Mouse (Mus musculus): ENCODE results near the gene Olfr392. TPM values are rescaled to one million over a fixed set of nuclear protein-coding genes. Genes with fewer than 3 reads are reported as not detected.

Gene Olfr392
- not detected in 2 replicates for polyA plus RNA-seq (2016; fragmentation: Nextera tagmentation; extraction: Ambion mirVana)

DNA sequence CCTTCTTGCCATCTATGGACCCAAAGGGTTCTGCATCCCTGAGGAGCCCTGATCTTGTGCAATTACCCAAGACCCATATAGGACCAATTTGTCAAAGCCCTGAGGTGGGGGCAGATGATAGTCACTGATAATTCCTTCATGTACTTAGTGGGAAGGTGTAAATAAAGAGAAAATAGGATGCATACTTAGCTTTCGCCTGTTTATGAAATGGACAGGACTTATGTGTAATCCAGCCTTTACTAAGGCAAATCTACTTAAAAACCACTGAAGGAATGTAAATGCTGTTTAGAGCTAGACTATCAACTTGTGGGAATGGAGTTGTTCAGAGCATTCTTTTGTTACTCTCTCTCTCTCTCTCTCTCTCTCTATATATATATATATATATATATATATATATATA is at the start of gene Olfr392:
Gene Olfr392, minus strand, starts transcription at position 101 of the 400 bp plus-strand sequence.
- Histone ChIP-seq H3K4me2 (no peak within 1 kb of the TSS), H3K27me3 (replicated peaks) (no peaks in the 10 kb centered on the region), H3K4me1 (replicated peaks) (no peaks in the 10 kb centered on the region), H3K9me3 (replicated peaks) (peaks cover 4% of the 10 kb centered on the region; the same call in 1 of the 2 replicates), H3K9ac (no peak within 1 kb of the TSS), H3K36me3 (no peaks in the 10 kb centered on the region), H3K4me3 (no peak within 1 kb of the TSS), H3K27ac (ENCODE audit: poor library complexity, severe bottlenecking) (no peak within 1 kb of the TSS)
- no peak for ATAC-seq (ENCODE audit: insufficient number of reproducible peaks, low FRiP score)
- 57% methylated on average over 1 of the region's 1 CpGs for WGBS

- Histone ChIP-seq H3K9me3 (replicated peaks) (peaks cover 7% of the 10 kb centered on the region), H3K27me3 (replicated peaks) (no peaks in the 10 kb centered on the region), H3K4me2 (no peak within 1 kb of the TSS), H3K27ac (ENCODE audit: poor library complexity, severe bottlenecking) (no peak within 1 kb of the TSS), H3K9ac (no peak within 1 kb of the TSS), H3K4me3 (no peak within 1 kb of the TSS), H3K36me3 (no peaks in the 10 kb centered on the region), H3K4me1 (replicated peaks) (no peaks in the 10 kb centered on the region)
- no peak for ATAC-seq (ENCODE audit: insufficient number of reproducible peaks, low FRiP score)
These were observed 34.5 kb upstream of the Olfr392 start, which contains the start of gene Olfr393 for GRCm38 (mm10) chr11:73851354-73851753. Olfr393 (minus strand) TSS chr11:73851454.

DNA sequence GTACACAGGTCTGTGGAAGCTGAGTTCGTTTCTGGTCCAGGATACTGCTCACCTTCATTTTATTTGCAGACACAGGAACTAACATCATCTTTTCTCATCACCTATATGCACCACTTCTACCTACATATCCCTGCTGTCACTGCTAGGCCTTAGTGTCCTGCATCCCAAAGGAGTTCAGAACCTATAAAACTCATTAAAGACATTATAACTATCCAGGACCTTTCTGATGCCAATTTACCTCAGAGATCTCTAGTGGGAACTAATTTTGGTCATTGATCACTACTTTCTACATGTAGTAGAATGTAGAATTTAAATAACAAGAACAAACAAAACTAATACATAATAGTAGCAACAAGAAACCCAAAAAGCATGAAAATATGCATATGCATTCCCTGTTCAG is 13.9 kb downstream of the Olfr392 start, which contains the start of gene Olfr391-ps:
Gene Olfr391-ps, minus strand, starts transcription at position 101 of the 400 bp plus-strand sequence.
- no peaks in the 10 kb centered on the region for H3K4me1 ChIP-seq (replicated peaks)
- H3K9me3 ChIP-seq (replicated peaks) = peaks cover 5% of the 10 kb centered on the region
- ATAC-seq (ENCODE audit: insufficient number of reproducible peaks, low FRiP score) = no peak
- WGBS = 37% methylated on average over 1 of the region's 1 CpGs
- H3K27me3 ChIP-seq (replicated peaks) = no peaks in the 10 kb centered on the region
- no peak within 1 kb of the TSS for H3K27ac ChIP-seq (ENCODE audit: poor library complexity, severe bottlenecking)
- no peaks in the 10 kb centered on the region for H3K36me3 ChIP-seq
- no peak within 1 kb of the TSS for H3K4me2 ChIP-seq
- H3K9ac ChIP-seq = no peak within 1 kb of the TSS
- H3K4me3 ChIP-seq = no peak within 1 kb of the TSS

DNA sequence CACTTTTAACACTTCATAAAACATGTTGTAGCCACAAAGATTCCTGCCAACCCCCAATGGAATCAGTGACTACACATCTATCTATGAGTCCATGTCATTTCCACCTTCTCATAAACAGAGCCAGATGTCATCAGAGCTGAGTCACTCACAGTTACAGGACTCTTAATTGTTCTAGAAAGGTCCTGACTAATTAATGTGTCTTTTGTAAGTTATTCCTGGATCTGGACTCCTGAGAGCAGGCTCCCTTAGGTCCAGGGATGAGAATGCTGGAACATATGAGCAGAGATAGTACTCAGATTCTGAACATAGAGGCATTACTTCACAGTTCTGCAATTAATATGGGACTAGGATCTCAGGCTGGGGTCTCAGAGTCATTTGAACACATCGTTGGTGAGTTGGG is 34.2 kb downstream of the Olfr392 start, which contains the start of gene Olfr390:
Gene Olfr390, plus strand, starts transcription at position 301 of the 400 bp plus-strand sequence.
- no peak within 1 kb of the TSS for H3K4me2 ChIP-seq
- H3K9ac ChIP-seq = no peak within 1 kb of the TSS
- WGBS = 69% methylated on average over 1 of the region's 1 CpGs
- no peak for ATAC-seq (ENCODE audit: insufficient number of reproducible peaks, low FRiP score)
- H3K27ac ChIP-seq (ENCODE audit: poor library complexity, severe bottlenecking) = no peak within 1 kb of the TSS
- H3K36me3 ChIP-seq = no peaks in the 10 kb centered on the region
- H3K4me3 ChIP-seq = no peak within 1 kb of the TSS
- H3K9me3 ChIP-seq (replicated peaks) = peaks cover 17% of the 10 kb centered on the region
- H3K4me1 ChIP-seq (replicated peaks) = no peaks in the 10 kb centered on the region
- H3K27me3 ChIP-seq (replicated peaks) = no peaks in the 10 kb centered on the region

- Histone ChIP-seq H3K4me1 (replicated peaks) (no peaks in the 10 kb centered on the region), H3K9ac (no peak within 1 kb of the TSS), H3K4me2 (no peak within 1 kb of the TSS), H3K9me3 (replicated peaks) (0 out of 2 replicates have a peak, but pooled peaks cover 8% of the 10 kb centered on the region), H3K36me3 (no peaks in the 10 kb centered on the region), H3K27me3 (replicated peaks) (no peaks in the 10 kb centered on the region), H3K27ac (ENCODE audit: poor library complexity, severe bottlenecking) (no peak within 1 kb of the TSS), H3K4me3 (no peak within 1 kb of the TSS)
- no peak for ATAC-seq (ENCODE audit: insufficient number of reproducible peaks, low FRiP score)
- WGBS = 83% methylated on average over 1 of the region's 1 CpGs
These were observed 36.2 kb downstream of the Olfr392 start, which contains the start of gene Olfr389 for GRCm38 (mm10) chr11:73780613-73781012. Olfr389 (minus strand) TSS chr11:73780713.

Other genes with a start within 250 kb of the Olfr392 start
- not detected in 2 replicates for gene Olfr385, start 224.0 kb downstream of the Olfr392 start, polyA plus RNA-seq (2016; fragmentation: Nextera tagmentation; extraction: Ambion mirVana)
- gene Olfr384, start 218.5 kb downstream of the Olfr392 start, polyA plus RNA-seq (2016; fragmentation: Nextera tagmentation; extraction: Ambion mirVana) = not detected in 2 replicates
- not detected in 2 replicates for gene Zfp735, start 128.3 kb downstream of the Olfr392 start, polyA plus RNA-seq (2016; fragmentation: Nextera tagmentation; extraction: Ambion mirVana)
- gene Olfr389, start 36.3 kb downstream of the Olfr392 start, polyA plus RNA-seq (2016; fragmentation: Nextera tagmentation; extraction: Ambion mirVana) = not detected in 2 replicates
- not detected in 2 replicates for gene Olfr390, start 34.1 kb downstream of the Olfr392 start, polyA plus RNA-seq (2016; fragmentation: Nextera tagmentation; extraction: Ambion mirVana)
- not detected in 2 replicates for gene Olfr391-ps, start 14.0 kb downstream of the Olfr392 start, polyA plus RNA-seq (2016; fragmentation: Nextera tagmentation; extraction: Ambion mirVana)
- gene Olfr393, start 34.4 kb upstream of the Olfr392 start, polyA plus RNA-seq (2016; fragmentation: Nextera tagmentation; extraction: Ambion mirVana) = not detected in 2 replicates
- not detected in 2 replicates for gene Olfr394, start 73.7 kb upstream of the Olfr392 start, polyA plus RNA-seq (2016; fragmentation: Nextera tagmentation; extraction: Ambion mirVana)
- not detected in 2 replicates for gene Olfr395, start 92.2 kb upstream of the Olfr392 start, polyA plus RNA-seq (2016; fragmentation: Nextera tagmentation; extraction: Ambion mirVana)
- not detected in 2 replicates for gene Olfr23, start 119.6 kb upstream of the Olfr392 start, polyA plus RNA-seq (2016; fragmentation: Nextera tagmentation; extraction: Ambion mirVana)
- not detected in 2 replicates for gene Olfr397, start 143.8 kb upstream of the Olfr392 start, polyA plus RNA-seq (2016; fragmentation: Nextera tagmentation; extraction: Ambion mirVana)
- not detected in 2 replicates for gene Olfr398, start 173.4 kb upstream of the Olfr392 start, polyA plus RNA-seq (2016; fragmentation: Nextera tagmentation; extraction: Ambion mirVana)
- not detected in 2 replicates for gene Olfr139, start 239.5 kb upstream of the Olfr392 start, polyA plus RNA-seq (2016; fragmentation: Nextera tagmentation; extraction: Ambion mirVana)
- gene Olfr399, start 239.6 kb upstream of the Olfr392 start, polyA plus RNA-seq (2016; fragmentation: Nextera tagmentation; extraction: Ambion mirVana) = not detected in 2 replicates